Mouse (Mus musculus) ES-Bruce4 (cell line): ENCODE measurements around the gene Gm45716.

ENCODE experiments used
- CTCF ChIP-seq: IDR thresholded peaks from one replicate; pipeline ENCODE4 v1.8.1; 2011; ENCODE audit warnings: low read depth, low read length
- POLR2A ChIP-seq: IDR thresholded peaks from one replicate; pipeline ENCODE4 v1.8.1; 2011; ENCODE audit warnings: low read length; ENCODE audit not compliant: insufficient read depth

GRCm38 (mm10) chr11:90241874-90242273, 54.4 kb downstream of the Gm45716 start:
- TF ChIP-seq CTCF (no peak), POLR2A (no peak)
